Mouse (Mus musculus): ENCODE data around the gene Tatdn2.

DNA sequence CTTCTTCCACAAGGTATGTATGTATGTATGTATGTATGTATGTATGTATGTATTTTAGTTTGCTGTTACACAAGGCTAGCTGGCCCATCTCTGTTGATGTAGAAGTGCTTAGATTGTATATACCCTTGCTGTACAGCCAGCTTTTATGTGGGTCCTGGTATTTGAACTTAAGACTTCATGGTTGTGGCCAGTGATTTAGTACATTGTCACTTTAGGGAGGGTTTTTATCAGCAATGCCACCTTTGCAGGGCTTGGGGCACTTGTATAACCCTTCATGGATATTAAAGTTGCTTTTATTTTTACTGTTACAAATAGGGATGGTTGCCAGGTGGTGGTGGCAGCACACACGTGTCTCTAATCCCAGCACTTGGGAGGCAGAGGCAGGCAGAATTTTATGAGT is 1.6 kb upstream of the Tatdn2 start:
- TF ChIP-seq NANOG (IDR thresholded peaks at IDR 0.05; ENCODE audit: borderline replicate concordance, low read length) (no peak), CTCF (conservative IDR thresholded peaks at IDR 0.05; ENCODE audit: low read length) (no peak), POU5F1 (IDR thresholded peaks at IDR 0.05; ENCODE audit: borderline replicate concordance, low read length) (no peak)
